Mouse (Mus musculus) ES-Bruce4 (cell line): ENCODE results near the gene Lipe.

Source experiments
- CTCF ChIP-seq: IDR thresholded peaks from one replicate; pipeline ENCODE4 v1.8.1; 2011; ENCODE audit warnings: low read depth, low read length
- EP300 ChIP-seq: IDR thresholded peaks from 2 replicates; pipeline ENCODE4 v1.6.1; 2011; ENCODE audit warnings: low read depth, low read length; ENCODE audit not compliant: insufficient read depth

GRCm38 (mm10) chr7:25393451-25394210 lies 4.9 kb downstream of the Lipe start:
- no peak for TF ChIP-seq EP300
- TF ChIP-seq CTCF: no peak
